Mouse (Mus musculus) R1 (cell line): ENCODE measurements around the gene Thap7.

Experiments
- DNase-seq: peaks from one replicate; pipeline ENCODE4 v3.0.0-alpha.2; 2018; ENCODE audit warnings: low read depth, low spot score

Thap7 gene

DNA sequence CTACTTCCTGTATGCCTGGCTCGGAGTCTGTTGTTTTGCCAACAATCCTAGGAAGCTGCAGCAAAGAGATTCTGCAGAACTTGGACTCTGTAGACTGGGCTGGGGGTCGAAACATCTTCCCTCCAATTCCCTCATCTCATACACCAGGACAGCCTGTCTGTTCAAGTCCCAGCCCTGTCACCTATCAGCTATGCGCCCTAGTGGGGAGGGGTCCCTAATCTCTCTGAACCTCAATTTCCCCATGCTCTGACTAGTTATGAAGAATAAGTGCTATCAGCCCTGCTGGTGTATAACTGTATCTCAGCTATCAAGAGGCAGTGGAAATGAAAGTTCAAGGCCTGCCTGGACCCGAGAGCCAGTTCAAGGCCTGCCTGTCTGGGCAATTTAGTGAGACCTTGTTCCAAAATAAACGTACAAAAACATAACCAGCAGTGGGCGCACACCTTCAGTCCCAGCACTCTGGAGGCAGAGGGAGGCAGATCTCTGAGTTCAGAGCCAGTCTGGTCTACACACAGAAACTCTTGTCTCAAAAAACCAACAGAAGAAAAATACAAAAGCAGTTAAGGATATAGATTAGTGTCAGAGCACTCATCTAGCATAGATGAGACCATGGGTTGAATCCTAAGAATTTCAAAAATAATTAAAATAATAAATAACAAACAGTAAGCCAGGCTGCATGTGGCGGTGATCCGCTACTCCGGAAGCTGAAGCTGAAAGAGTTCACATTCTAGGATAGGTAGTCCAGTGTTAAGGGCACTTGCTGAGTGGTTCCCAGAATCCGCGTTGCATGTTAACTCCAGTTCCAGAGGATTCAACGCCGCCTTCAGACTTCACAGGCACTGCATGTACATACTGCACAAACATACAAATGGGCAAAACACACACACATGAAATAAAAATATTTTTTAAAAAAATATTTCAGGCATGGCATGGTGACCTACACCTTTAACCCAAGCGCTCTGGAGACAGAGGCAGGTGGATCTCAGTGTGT, 42.2 kb downstream of the Thap7 start:
- DNase-seq, result peak; percentile 73

DNA sequence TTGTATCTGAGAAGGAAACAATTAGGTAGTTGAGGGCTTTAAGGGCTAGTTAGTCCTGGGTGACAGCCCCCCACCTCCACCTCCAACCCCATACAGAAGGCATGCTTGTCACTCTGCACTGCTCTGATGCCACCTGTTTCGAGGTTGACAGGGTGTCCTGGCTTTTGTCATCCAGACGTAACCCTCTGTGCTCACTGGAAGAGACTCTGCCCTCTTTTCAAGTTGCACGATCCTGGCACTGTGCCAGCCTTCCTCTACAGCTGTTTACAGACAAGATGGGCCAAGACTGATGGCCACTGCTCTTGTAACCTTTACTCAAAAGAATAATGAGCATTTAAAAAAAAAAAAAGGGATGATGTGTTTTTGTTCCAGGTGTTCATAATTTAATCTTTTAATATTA, 44.4 kb downstream of the Thap7 start:
- no peak for DNase-seq

DNA sequence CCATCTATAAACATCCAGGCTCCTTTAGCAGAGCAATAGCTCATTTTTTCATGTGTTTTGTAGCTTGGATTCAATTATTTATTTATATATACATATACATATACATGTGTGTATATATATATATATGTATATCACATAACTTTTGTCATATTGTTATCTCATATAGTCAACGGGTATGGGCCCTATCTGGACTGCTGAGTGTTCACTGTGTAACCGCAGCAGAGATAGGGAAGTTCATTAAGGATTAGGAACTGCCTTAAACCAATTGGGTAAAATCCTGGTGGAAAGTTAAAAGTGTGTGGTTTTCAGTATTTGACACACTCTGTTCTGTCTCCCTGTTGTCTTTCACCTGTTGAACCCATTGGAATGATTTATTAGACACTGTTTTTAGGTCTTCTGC, 49.5 kb downstream of the Thap7 start:
- DNase-seq, result no peak

GRCm38 (mm10) chr16:17478331-17478943, 52.5 kb downstream of the Thap7 start:
- DNase-seq, result peak; percentile 59
